Comparison of ENCODE assay signal across 9 mouse cellular contexts in the genomic region with DNA sequence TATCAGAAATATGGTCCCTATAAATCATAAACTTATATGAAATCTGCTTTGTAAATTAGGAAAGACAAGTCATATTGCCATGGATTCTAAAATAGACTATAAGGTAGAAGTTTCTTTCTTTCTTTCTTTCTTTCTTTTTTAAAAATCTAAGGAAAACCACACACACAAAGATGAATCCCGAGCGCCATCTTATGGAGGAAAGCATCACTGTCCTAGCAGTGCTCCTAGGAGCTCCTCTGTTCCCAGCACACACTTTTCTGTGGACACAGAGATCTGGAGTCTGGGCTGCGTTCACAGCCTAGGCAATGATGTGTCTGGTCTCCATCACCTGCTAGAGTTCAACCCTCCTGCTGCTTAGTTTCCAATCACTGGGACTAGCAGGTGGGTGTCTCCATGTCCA.
DNase-seq lines count a peak whose midpoint lies in the region; ATAC-seq and TF ChIP-seq lines count a peak whose summit lies in the region.
"Had no signal": no experiment of that assay in that cellular context is flagged by ENCODE, and none has a peak within 500 bp of the region (broad histone marks: within the 10 kb centered on the region; RNA-seq: fewer than 3 reads in every experiment).

No protein-coding gene starts in this region.

- no peaks in the 10 kb centered on the region for H3K4me1 ChIP-seq in lung, embryonic 14.5 days (ENCODE audit: insufficient read depth)
- no peaks in the 10 kb centered on the region for H3K4me1 ChIP-seq in lung, adult 2 months (ENCODE audit: control insufficient read depth, insufficient read depth, low read length)
- H3K4me1 ChIP-seq: embryonic facial prominence, embryonic 13.5 days had no signal

- no peak overlapping the region for H3K9ac ChIP-seq in lung, embryonic 14.5 days
- H3K9ac ChIP-seq: embryonic facial prominence, embryonic 13.5 days had no signal

- no peak overlapping the region for H3K4me3 ChIP-seq in lung, embryonic 14.5 days (ENCODE audit: low read depth, low read length)
- H3K4me3 ChIP-seq in lung, adult 2 months (replicated peaks; ENCODE audit: extremely low read depth, low read depth, low read length): no peak overlapping the region
- H3K4me3 ChIP-seq: embryonic facial prominence, embryonic 13.5 days had no signal

- H3K27ac ChIP-seq in lung, embryonic 14.5 days (ENCODE audit: low read depth): no peak overlapping the region
- H3K27ac ChIP-seq: embryonic facial prominence, embryonic 13.5 days had no signal

- WGBS in lung, embryonic 14.5 days: 21% methylated on average over 3 of the region's 3 CpGs
- WGBS in lung, adult 2 months: 27% methylated on average over 3 of the region's 3 CpGs

- peak; percentile 12 for DNase-seq in gastrocnemius, postnatal 10 days
- DNase-seq in gastrocnemius, adult 18-20 months (ENCODE audit: low spot score): no peak
- peak; percentile 47 for DNase-seq in lung, embryonic 14.5 days
- no peak for DNase-seq in lung, adult 2 months
- peak; percentile 9 for DNase-seq in brain, embryonic 14.5 days (ENCODE audit: low read depth)
- peak; percentile 47 to 51 for DNase-seq in right cerebral cortex, postnatal 10 days (ENCODE audit: low spot score in 2 of 2)
- no peak for DNase-seq in neural tube, embryonic 10.5 days (ENCODE audit: extremely low spot score, low spot score)
- DNase-seq in lung, adult 18-20 months: no peak

- no peaks in the 10 kb centered on the region for H3K36me3 ChIP-seq in lung, embryonic 14.5 days (ENCODE audit: insufficient read depth)
- H3K36me3 ChIP-seq: embryonic facial prominence, embryonic 13.5 days had no signal

- H3K27me3 ChIP-seq in lung, embryonic 14.5 days (ENCODE audit: insufficient read depth, low read length): no peaks in the 10 kb centered on the region
- H3K27me3 ChIP-seq: embryonic facial prominence, embryonic 13.5 days had no signal

- no peak for ATAC-seq in lung, embryonic 14.5 days (ENCODE audit: insufficient read depth)

- no peak overlapping the region for H3K4me2 ChIP-seq in lung, embryonic 14.5 days
- H3K4me2 ChIP-seq: embryonic facial prominence, embryonic 13.5 days had no signal

- TF ChIP-seq CTCF in lung, embryonic 14.5 days (IDR thresholded peaks at IDR 0.05; ENCODE audit: low read depth): peak; percentile 20; the same call in 1 of the 2 replicates
- no peak for TF ChIP-seq CTCF in lung, adult 2 months (IDR thresholded peaks at IDR 0.05; ENCODE audit: insufficient read depth, low read length)
- TF ChIP-seq CTCF in brain, embryonic 14.5 days (IDR thresholded peaks at IDR 0.05; ENCODE audit: borderline replicate concordance, extremely low read depth, insufficient read depth, insufficient read length): peak; percentile 21; the same call in 1 of the 2 replicates

- H3K9me3 ChIP-seq in lung, embryonic 14.5 days (ENCODE audit: low read depth, low read length): no peaks in the 10 kb centered on the region
- H3K9me3 ChIP-seq: embryonic facial prominence, embryonic 13.5 days had no signal

- no peak for TF ChIP-seq POLR2A in lung, adult 2 months (IDR thresholded peaks at IDR 0.05; ENCODE audit: borderline replicate concordance, extremely low read depth, low read depth, low read length)
- no peak for TF ChIP-seq POLR2A in brain, embryonic 14.5 days (IDR thresholded peaks at IDR 0.05; ENCODE audit: borderline replicate concordance, extremely low read depth, insufficient read depth, insufficient read length, poor library complexity, severe bottlenecking)

Comparison
In these comparisons a context has a peak if more than half of its experiments do, and no peak if none do; other contexts are left out.
1. DNase-seq: peak in gastrocnemius, postnatal 10 days (single experiment), lung, embryonic 14.5 days (single experiment), brain, embryonic 14.5 days (single experiment) and right cerebral cortex, postnatal 10 days (2 of 2); none in gastrocnemius, adult 18-20 months (single experiment), lung, adult 2 months (single experiment), neural tube, embryonic 10.5 days (single experiment) and lung, adult 18-20 months (0 of 2).